In genomic region chr3:100160682-100161445, GRCm38 (mm10) we compare ENCODE assay signal across 9 mouse cellular contexts. TPM values are rescaled to one million over a fixed set of nuclear protein-coding genes. Genes with fewer than 3 reads are reported as not detected.
A peak's percentile ranks its signal among the peaks of the same experiment; 100 is the strongest.
DNase-seq lines count a peak whose midpoint lies in the region; ATAC-seq and TF ChIP-seq lines count a peak whose summit lies in the region.
"Had no signal": no experiment of that assay in that cellular context is flagged by ENCODE, and none has a peak within 500 bp of the region (broad histone marks: within the 10 kb centered on the region; RNA-seq: fewer than 3 reads in every experiment).

No protein-coding gene starts in this region.

- intact Hi-C loops in heart, postnatal 25 days (cut with DNase I), result no loop called here
- intact Hi-C loops in left cerebral cortex, postnatal 4 days (cut with DNase I), result no loop called here

- 82% methylated on average over 15 of the region's 15 CpGs for WGBS in heart, embryonic 14.5 days
- 67% methylated on average over 15 of the region's 15 CpGs for WGBS in bone marrow, adult 2 months
- WGBS in hindbrain, embryonic 16.5 days, result 84% methylated on average over 15 of the region's 15 CpGs
- 88% methylated on average over 15 of the region's 15 CpGs for WGBS in midbrain, embryonic 13.5 days

- H3K36me3 ChIP-seq in heart, embryonic 14.5 days (ENCODE audit: control insufficient read depth, insufficient read depth, low read length), result peaks cover 44% of the 10 kb centered on the region
- peaks cover 22% of the 10 kb centered on the region for H3K36me3 ChIP-seq in hindbrain, embryonic 16.5 days (ENCODE audit: control insufficient read depth, insufficient read depth, low read length)
- peaks cover 31% of the 10 kb centered on the region for H3K36me3 ChIP-seq in midbrain, embryonic 13.5 days

- no peak for TF ChIP-seq POLR2A in bone marrow, adult 2 months (IDR thresholded peaks at IDR 0.05; ENCODE audit: borderline replicate concordance, control insufficient read depth, low read depth, low read length)

- peak overlapping the region; percentile 84 for H3K9ac ChIP-seq in heart, embryonic 14.5 days (ENCODE audit: low read length)
- peak overlapping the region; percentile 80; the same call in 1 of the 2 replicates for H3K9ac ChIP-seq in hindbrain, embryonic 16.5 days (ENCODE audit: low read depth, low read length)
- H3K9ac ChIP-seq in midbrain, embryonic 13.5 days (replicated peaks), result peak overlapping the region; percentile 93; the same call in 1 of the 2 replicates

- peak overlapping the region; percentile 88 for H3K4me2 ChIP-seq in heart, embryonic 14.5 days (ENCODE audit: low read length)
- H3K4me2 ChIP-seq in hindbrain, embryonic 16.5 days (ENCODE audit: low read length), result peak overlapping the region; percentile 88
- peak overlapping the region; percentile 76 for H3K4me2 ChIP-seq in midbrain, embryonic 13.5 days (replicated peaks)

- H3K4me1 ChIP-seq in heart, embryonic 14.5 days (ENCODE audit: control insufficient read depth in 2 of 2, insufficient read depth in 2 of 2, low read length in 2 of 2), result peaks cover 2 to 8% of the 10 kb centered on the region in 2 experiments; a peak in 1 of 4 replicates
- no peaks in the 10 kb centered on the region; the same call in 1 of the 2 replicates for H3K4me1 ChIP-seq in bone marrow, adult 2 months (ENCODE audit: control insufficient read depth, insufficient read depth, low read length)
- peaks cover 19% of the 10 kb centered on the region for H3K4me1 ChIP-seq in hindbrain, embryonic 16.5 days (ENCODE audit: control insufficient read depth, insufficient read depth, low read depth, low read length)
- peaks cover 30% of the 10 kb centered on the region for H3K4me1 ChIP-seq in midbrain, embryonic 13.5 days (replicated peaks)

- ATAC-seq in heart, embryonic 14.5 days (ENCODE audit: insufficient number of reproducible peaks, insufficient read depth, low FRiP score, low read depth), result no peak
- no peak for ATAC-seq in hindbrain, embryonic 16.5 days
- no peak for ATAC-seq in midbrain, embryonic 13.5 days
- ATAC-seq in frontal cortex, adult (ENCODE audit: low TSS enrichment), result no peak

- DNase-seq in heart, postnatal 25 days (ENCODE audit: low spot score), result no peak
- no peak for DNase-seq in left cerebral cortex, postnatal 4 days
- no peak for DNase-seq in urinary bladder, postnatal 10 days (ENCODE audit: low spot score)
- DNase-seq: gastrocnemius, postnatal 25 days had no signal

- H3K27ac ChIP-seq in heart, embryonic 14.5 days (replicated peaks in 1 of 2; ENCODE audit: control insufficient read depth in 1 of 2, insufficient read depth in 1 of 2, low read depth in 2 of 2, low read length in 2 of 2), result no peak overlapping the region
- H3K27ac ChIP-seq in bone marrow, adult 2 months (ENCODE audit: control insufficient read depth, insufficient read depth, low read depth, low read length, poor library complexity), result 0 out of 2 replicates have a peak overlapping the region, but pooled peaks have one; percentile 18
- no peak overlapping the region for H3K27ac ChIP-seq in hindbrain, embryonic 16.5 days (ENCODE audit: low read depth, low read length)
- H3K27ac ChIP-seq in midbrain, embryonic 13.5 days, result no peak overlapping the region

- TF ChIP-seq CTCF in bone marrow, adult 2 months (IDR thresholded peaks at IDR 0.05; ENCODE audit: control insufficient read depth, insufficient read depth, low read length), result no peak

- no peaks in the 10 kb centered on the region for H3K27me3 ChIP-seq in heart, embryonic 14.5 days (ENCODE audit: control insufficient read depth, insufficient read depth, low read length)
- no peaks in the 10 kb centered on the region for H3K27me3 ChIP-seq in hindbrain, embryonic 16.5 days (replicated peaks; ENCODE audit: control insufficient read depth, insufficient read depth, low read length)
- no peaks in the 10 kb centered on the region for H3K27me3 ChIP-seq in midbrain, embryonic 13.5 days

- no peaks in the 10 kb centered on the region for H3K9me3 ChIP-seq in heart, embryonic 14.5 days (ENCODE audit: control insufficient read depth, low read length)
- no peaks in the 10 kb centered on the region for H3K9me3 ChIP-seq in hindbrain, embryonic 16.5 days (ENCODE audit: control insufficient read depth, low read length)
- H3K9me3 ChIP-seq in midbrain, embryonic 13.5 days, result no peaks in the 10 kb centered on the region

- H3K4me3 ChIP-seq in heart, embryonic 14.5 days (ENCODE audit: control insufficient read depth in 1 of 2, insufficient read depth in 1 of 2, low read depth in 1 of 2, low read length in 2 of 2), result peak overlapping the region in 1 of 2 experiments; percentile 90; a peak in 2 of 4 replicates
- peak overlapping the region; percentile 32 for H3K4me3 ChIP-seq in bone marrow, adult 2 months (replicated peaks; ENCODE audit: control insufficient read depth, low read depth, low read length)
- H3K4me3 ChIP-seq in hindbrain, embryonic 16.5 days (ENCODE audit: low read length), result peak overlapping the region; percentile 86
- H3K4me3 ChIP-seq in midbrain, embryonic 13.5 days (replicated peaks), result peak overlapping the region; percentile 89

RNA-seq across cellular contexts. Expression of gene Gdap2, which starts 1.3 kb away (rescaled TPM):
- polyA plus RNA-seq in heart, embryonic 14.5 days (2014; fragmentation: Nextera tagmentation; extraction: Ambion mirVana), result 19.1 and 19.5 TPM in 2 replicates
- total RNA-seq in heart, postnatal 25 days (2021), result 10 to 100 TPM in 1 of 2 experiments, 1 to 10 TPM in 1; 8.8 to 10.8 TPM
- polyA plus RNA-seq in bone marrow, adult 2 months (2011; ENCODE audit: insufficient read depth, insufficient read length, low replicate concordance, missing spikeins), result 10.9 and 14.3 TPM in 2 replicates
- polyA plus RNA-seq in hindbrain, embryonic 16.5 days (2015; fragmentation: Nextera tagmentation; extraction: Ambion mirVana), result 39.5 and 39.8 TPM in 2 replicates
- 40.5 and 40.6 TPM in 2 replicates for polyA plus RNA-seq in midbrain, embryonic 13.5 days (2015; fragmentation: Nextera tagmentation; extraction: Ambion mirVana)
- 10 to 100 TPM; 31.9 to 33.4 TPM for total RNA-seq in left cerebral cortex, postnatal 4 days (2021)

RNA-seq across cellular contexts. Expression of gene Wdr3, which starts 1.3 kb away (rescaled TPM):
- 20.5 and 23.5 TPM in 2 replicates for polyA plus RNA-seq in heart, embryonic 14.5 days (2014; fragmentation: Nextera tagmentation; extraction: Ambion mirVana)
- 10 to 100 TPM in 1 of 2 experiments, 1 to 10 TPM in 1; 9.3 to 12.4 TPM for total RNA-seq in heart, postnatal 25 days (2021)
- 10.7 and 16.3 TPM in 2 replicates for polyA plus RNA-seq in bone marrow, adult 2 months (2011; ENCODE audit: insufficient read depth, insufficient read length, low replicate concordance, missing spikeins)
- 29.2 and 31.6 TPM in 2 replicates for polyA plus RNA-seq in hindbrain, embryonic 16.5 days (2015; fragmentation: Nextera tagmentation; extraction: Ambion mirVana)
- polyA plus RNA-seq in midbrain, embryonic 13.5 days (2015; fragmentation: Nextera tagmentation; extraction: Ambion mirVana), result 42.7 and 43.8 TPM in 2 replicates
- 10 to 100 TPM; 32.2 to 33.2 TPM for total RNA-seq in left cerebral cortex, postnatal 4 days (2021)
